Mouse (Mus musculus) lung, adult 2 months (tissue): Measurements from ENCODE around the gene Man1c1.

Experiments
- CTCF ChIP-seq: fragments of 200-500 bp; IDR thresholded peaks from 2 replicates; pipeline ENCODE4 v1.5.1; 2011; ENCODE audit warnings: mild to moderate bottlenecking, low read length, control low read depth; ENCODE audit not compliant: insufficient read depth
- POLR2A ChIP-seq: fragments of 200-500 bp; IDR thresholded peaks from 2 replicates; pipeline ENCODE4 v1.6.1; 2011; ENCODE audit warnings: low read depth, mild to moderate bottlenecking, control low read depth, low read length, borderline replicate concordance; ENCODE audit errors: extremely low read depth

DNA sequence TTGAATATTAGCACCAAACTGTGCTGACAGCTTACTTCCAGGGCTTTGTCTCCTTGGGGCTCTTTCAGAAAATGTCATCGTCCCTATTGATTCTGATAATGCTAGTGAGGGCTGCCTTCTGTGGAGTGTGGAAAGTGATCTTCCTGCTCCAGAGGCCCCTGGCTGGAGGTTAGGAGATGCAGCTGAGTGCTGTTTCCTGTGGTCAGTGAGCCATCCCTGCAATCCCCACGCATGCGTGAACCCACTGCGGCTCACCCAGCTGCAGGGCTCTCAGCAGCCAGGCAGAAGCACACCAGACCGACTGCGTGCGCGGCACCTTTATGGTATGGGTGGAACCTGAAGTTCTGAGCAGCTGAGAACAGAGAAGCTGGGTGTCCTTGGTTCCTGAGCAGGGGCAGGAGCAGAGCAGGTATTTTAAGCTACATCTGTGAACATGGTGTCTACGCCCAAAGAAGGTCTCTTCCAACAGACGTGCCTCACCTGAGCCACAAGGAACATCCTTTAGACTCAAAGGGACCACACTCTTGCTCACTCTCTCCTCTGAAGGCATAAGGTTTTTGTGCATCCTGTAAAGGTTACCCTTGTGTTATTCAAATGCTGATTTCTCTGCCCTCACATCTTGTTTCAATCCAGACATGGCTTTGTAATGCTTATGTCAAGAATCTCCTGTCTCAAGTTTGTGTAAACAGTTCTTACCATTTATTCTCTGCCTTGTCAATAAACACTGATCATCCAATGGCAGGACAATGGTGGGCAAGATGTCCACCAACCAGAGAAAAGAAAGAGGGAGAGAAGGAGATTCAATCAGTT, 75.3 kb downstream of the Man1c1 start:
- TF ChIP-seq POLR2A (no peak), CTCF (no peak)
